Mouse (Mus musculus): ENCODE data around the gene Sco1.

The Sco1 gene

GRCm38 (mm10) chr11:67114901-67115300, 62.4 kb downstream of the Sco1 start:
- no peak for DNase-seq (ENCODE audit: low read depth, low spot score)

Data from R1 (cell line).